Mouse (Mus musculus) liver, embryonic 14.5 days (tissue): Measurements from ENCODE around the gene Wipf1.

Source experiments
- CTCF ChIP-seq: IDR thresholded peaks from 2 replicates; pipeline ENCODE4 v1.5.1; 2016; ENCODE audit warnings: antibody characterized with exemption, low read depth, control low read depth
- EP300 ChIP-seq: IDR thresholded peaks from 2 replicates; pipeline ENCODE4 v1.6.1; 2016; ENCODE audit warnings: antibody characterized with exemption, low read depth

DNA sequence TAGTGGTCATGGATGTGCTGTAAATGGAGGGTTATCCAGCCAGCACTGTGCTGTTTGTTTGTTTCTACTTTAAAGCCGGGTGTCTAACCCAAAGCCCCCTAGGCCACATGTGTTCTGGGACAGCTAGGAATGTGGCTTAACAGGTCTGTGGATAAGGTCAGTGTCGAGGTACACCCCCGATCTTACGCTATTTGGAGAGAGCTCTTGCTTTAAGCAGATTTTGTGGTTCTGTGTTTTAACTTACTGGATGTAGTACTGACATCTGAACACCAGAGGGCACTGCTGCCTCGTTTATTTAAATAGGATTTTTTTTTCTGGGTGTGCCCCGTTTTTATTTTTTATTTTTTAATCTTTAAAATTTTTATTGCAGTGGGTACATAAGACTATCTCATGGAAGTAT is 21.2 kb upstream of the Wipf1 start:
- TF ChIP-seq CTCF (peak; percentile 70), EP300 (no peak)
